ENCODE assay signal across 28 mouse cellular contexts in genomic region chr1:188257500-188257899, GRCm38 (mm10). TPM values are rescaled to one million over a fixed set of nuclear protein-coding genes. Genes with fewer than 3 reads are reported as not detected.
A peak's percentile ranks its signal among the peaks of the same experiment; 100 is the strongest.
DNase-seq lines count a peak whose midpoint lies in the region; ATAC-seq and TF ChIP-seq lines count a peak whose summit lies in the region.
"Had no signal": no experiment of that assay in that cellular context is flagged by ENCODE, and none has a peak within 500 bp of the region (broad histone marks: within the 10 kb centered on the region; RNA-seq: fewer than 3 reads in every experiment).

No protein-coding gene starts in this region.

- no peak for TF ChIP-seq CTCF in left cerebral cortex, adult 2 months (IDR thresholded peaks at IDR 0.05)

- H3K4me3 ChIP-seq in left cerebral cortex, adult 2 months, result no peak overlapping the region
- H3K4me3 ChIP-seq: embryonic facial prominence, embryonic 12.5 days; intestine, embryonic 15.5 days; layer of hippocampus, adult 2 months; limb, embryonic 10.5 days; liver, embryonic 15.5 days; lung, embryonic 15.5 days; megakaryocyte, embryonic 14.5 days; neural tube, embryonic 12.5 days had no signal

- H3K27ac ChIP-seq in left cerebral cortex, adult 2 months, result no peak overlapping the region
- H3K27ac ChIP-seq: embryonic facial prominence, embryonic 12.5 days; intestine, embryonic 15.5 days; layer of hippocampus, adult 2 months; limb, embryonic 10.5 days; liver, embryonic 15.5 days; lung, embryonic 15.5 days; neural tube, embryonic 12.5 days had no signal

- intact Hi-C loops in left cerebral cortex, adult 2 months (cut with DNase I), result no loop called here
- intact Hi-C loops in left cerebral cortex, postnatal 10 days (cut with DNase I), result no loop called here
- intact Hi-C loops in left cerebral cortex, postnatal 36 days (cut with DNase I), result no loop called here

- DNase-seq in adrenal gland, adult (ENCODE audit: inconsistent age in 2 of 2, low spot score in 1 of 2), result peak; percentile 11 to 42
- no peak for DNase-seq in adrenal gland, postnatal 25 days
- no peak for DNase-seq in frontal cortex, postnatal 10 days (ENCODE audit: low spot score in 2 of 2)
- DNase-seq in left cerebral cortex, adult 2 months (ENCODE audit: extremely low spot score in 1 of 2, low spot score in 2 of 2), result peak; percentile 17 to 18
- DNase-seq in left cerebral cortex, postnatal 10 days (ENCODE audit: extremely low spot score in 1 of 2, low spot score in 2 of 2), result no peak
- DNase-seq in left cerebral cortex, postnatal 36 days (ENCODE audit: low spot score in 2 of 2), result peak; percentile 9 to 12
- no peak for DNase-seq in urinary bladder, postnatal 25 days (ENCODE audit: low spot score)
- DNase-seq: cerebellum, adult 9-11 months; gastrocnemius, postnatal 10 days; kidney, adult 8-10 months; kidney, postnatal 10 days; liver; lung, postnatal 36 days; midbrain, embryonic 14.5 days; spleen, adult 18-20 months had no signal

- ATAC-seq in frontal cortex, adult (ENCODE audit: low TSS enrichment), result peak; percentile 93
- ATAC-seq: activated CD4-positive, CD25-positive, alpha-beta regulatory T cell, adult 4 months; hindbrain, embryonic 16.5 days; intestine, embryonic 15.5 days had no signal

RNA-seq across cellular contexts. Expression of gene Ush2a, which starts 4.3 kb away (rescaled TPM):
- 0.06 and 0.10 TPM in 2 replicates for total RNA-seq in adrenal gland, postnatal 25 days (2021)
- under 1 TPM; 0.05 to 0.37 TPM for total RNA-seq in left cerebral cortex, adult 2 months (2021)
- under 1 TPM; 0.13 to 0.32 TPM for total RNA-seq in left cerebral cortex, postnatal 10 days (2021)
- total RNA-seq in left cerebral cortex, postnatal 36 days (2021), result under 1 TPM; 0.05 to 0.59 TPM
- total RNA-seq: granulocyte monocyte progenitor cell, adult 5-6 weeks; hematopoietic stem cell, adult 5-6 weeks had no signal

Comparison
In these comparisons a context has a peak if more than half of its experiments do, and no peak if none do; other contexts are left out.
1. DNase-seq: peak in adrenal gland, adult (2 of 2), left cerebral cortex, adult 2 months (2 of 2) and left cerebral cortex, postnatal 36 days (2 of 2); none in adrenal gland, postnatal 25 days (single experiment), frontal cortex, postnatal 10 days (0 of 2), left cerebral cortex, postnatal 10 days (0 of 2) and urinary bladder, postnatal 25 days (single experiment).